Mouse (Mus musculus) gastrocnemius, postnatal 4 days (tissue): ENCODE results near the gene Cryba4. TPM values are rescaled to one million over a fixed set of nuclear protein-coding genes. Genes with fewer than 3 reads are reported as not detected.

Experiments used
- DNase-seq, 2 experiments: peaks; one replicate each; pipeline ENCODE4 v3.0.0; 2021 to 2022; ENCODE audit warnings: low spot score in 2 of 2, mixed read lengths in 2 of 2
- total RNA-seq, 2 experiments: library from RNA; stranded (reverse); gene quantifications; 2 replicates each; pipeline ENCODE4 v1.2.3; 2021

Cryba4 gene
- total RNA-seq, 2 experiments from 2014 or later, result 0.91 to 0.98 TPM

GRCm38 (mm10) chr5:112208321-112208720 lies 44.0 kb downstream of the Cryba4 start:
- no peak for DNase-seq

- no peak for DNase-seq
These were observed 45.6 kb downstream of the Cryba4 start for GRCm38 (mm10) chr5:112206543-112207255.

- DNase-seq, result no peak
These were observed 52.7 kb downstream of the Cryba4 start for GRCm38 (mm10) chr5:112199656-112200055.

Other genes with a start within 250 kb of the Cryba4 start
- under 1 TPM; 0.64 to 0.70 TPM for gene Crybb1, start 3.3 kb upstream of the Cryba4 start, total RNA-seq
- 10 to 100 TPM; 25.4 to 26.2 TPM for gene Tpst2, start 24.2 kb upstream of the Cryba4 start, total RNA-seq
- 10 to 100 TPM; 20.4 to 21.0 TPM for gene Tfip11, start 73.8 kb upstream of the Cryba4 start, total RNA-seq
- gene Srrd, start 90.5 kb upstream of the Cryba4 start, total RNA-seq, result 1 to 10 TPM; 7.1 to 8.3 TPM
- gene Hps4, start 90.6 kb upstream of the Cryba4 start, total RNA-seq, result 1 to 10 TPM; 7.6 to 8.7 TPM
- gene Gm6583, start 103.5 kb upstream of the Cryba4 start, total RNA-seq, result not detected
- 1 to 10 TPM; 1.5 to 2.1 TPM for gene Asphd2, start 142.3 kb upstream of the Cryba4 start, total RNA-seq
- gene Gm6588, start 196.9 kb upstream of the Cryba4 start, total RNA-seq, result not detected